Mouse (Mus musculus) heart, embryonic 12.5 days (tissue): ENCODE measurements around the gene Bnipl. TPM values are rescaled to one million over a fixed set of nuclear protein-coding genes. Genes with fewer than 3 reads are reported as not detected.

Experiments
- ATAC-seq: fragments of 200-750 bp; cut with Nextera tagmentation; 2 replicates; pipeline ENCODE4 v1.8.0; 2017; ENCODE audit warnings: moderate TSS enrichment, moderate library complexity; ENCODE audit not compliant: insufficient number of reproducible peaks, low FRiP score
- H3K27ac ChIP-seq: fragments of 300-500 bp; sonication (generic); 2 replicates; pipeline ENCODE4 v1.5.1; 2016; ENCODE audit warnings: mild to moderate bottlenecking, moderate library complexity; ENCODE audit not compliant: poor library complexity, severe bottlenecking
- H3K27me3 ChIP-seq: fragments of 300-500 bp; sonication (generic); replicated peaks from 2 replicates; pipeline ENCODE4 v1.6.1; 2016; ENCODE audit warnings: mild to moderate bottlenecking, moderate library complexity
- H3K36me3 ChIP-seq: fragments of 300-500 bp; sonication (generic); 2 replicates; pipeline ENCODE4 v1.6.1; 2016; ENCODE audit warnings: mild to moderate bottlenecking, moderate library complexity
- H3K4me1 ChIP-seq: fragments of 300-500 bp; sonication (generic); replicated peaks from 2 replicates; pipeline ENCODE4 v1.6.1; 2016; ENCODE audit warnings: mild to moderate bottlenecking
- H3K4me2 ChIP-seq: fragments of 300-500 bp; sonication (generic); 2 replicates; pipeline ENCODE4 v1.6.1; 2016; ENCODE audit warnings: mild to moderate bottlenecking, moderate library complexity
- H3K4me3 ChIP-seq: fragments of 300-500 bp; sonication (generic); 2 replicates; pipeline ENCODE4 v1.5.1; 2016; ENCODE audit warnings: mild to moderate bottlenecking
- H3K9ac ChIP-seq: fragments of 300-500 bp; sonication (generic); 2 replicates; pipeline ENCODE4 v1.6.1; 2016; ENCODE audit warnings: mild to moderate bottlenecking, moderate library complexity
- H3K9me3 ChIP-seq: fragments of 300-500 bp; sonication (generic); replicated peaks from 2 replicates; pipeline ENCODE4 v1.6.1; 2016; ENCODE audit warnings: mild to moderate bottlenecking, moderate library complexity
- WGBS: fragments of 180-500 bp; shearing (Covaris S2); methylation state at CpG from one replicate; pipeline ENCODE4 v1.1.7; 2016; 5-methylcytosine and 5-hydroxymethylcytosine counted together
- polyA plus RNA-seq: library from polyadenylated mRNA; unstranded; fragments of >200 nt; fragmentation: Nextera tagmentation; extraction: Ambion mirVana; gene quantifications from 2 replicates; pipeline ENCODE4 v1.2.1, GENCODE M21; 2016

Bnipl gene
- polyA plus RNA-seq, 1 experiment from 2014 or later, result not detected

DNA sequence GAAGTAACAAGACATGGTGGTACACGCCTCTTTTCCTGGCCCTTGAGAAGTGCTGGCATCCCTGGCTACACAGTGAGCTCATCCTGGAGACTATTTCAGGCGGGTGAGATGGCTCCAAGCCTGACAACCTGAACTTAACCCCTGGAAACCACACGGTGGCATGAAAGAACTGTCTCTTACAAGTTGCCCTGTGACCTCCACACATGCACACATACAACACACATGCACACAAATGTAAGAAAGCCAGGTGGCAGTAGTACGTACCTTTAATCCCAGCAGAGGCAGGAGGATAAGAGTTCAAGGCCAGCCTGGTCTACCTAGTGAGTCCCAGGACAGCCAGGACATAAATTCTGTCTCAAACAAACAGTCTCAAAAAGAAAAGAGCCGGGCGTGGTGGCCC, 12.0 kb downstream of the Bnipl start:
- no peak for ATAC-seq
- Histone ChIP-seq H3K4me3 (no peak overlapping the region), H3K4me2 (no peak overlapping the region), H3K9me3 (0 out of 2 replicates have a peak, but pooled peaks cover 6% of the 10 kb centered on the region), H3K36me3 (peaks cover 44% of the 10 kb centered on the region), H3K27me3 (no peaks in the 10 kb centered on the region), H3K27ac (no peak overlapping the region), H3K9ac (no peak overlapping the region), H3K4me1 (peaks cover 10% of the 10 kb centered on the region)
- 85% methylated on average over 6 of the region's 6 CpGs for WGBS

DNA sequence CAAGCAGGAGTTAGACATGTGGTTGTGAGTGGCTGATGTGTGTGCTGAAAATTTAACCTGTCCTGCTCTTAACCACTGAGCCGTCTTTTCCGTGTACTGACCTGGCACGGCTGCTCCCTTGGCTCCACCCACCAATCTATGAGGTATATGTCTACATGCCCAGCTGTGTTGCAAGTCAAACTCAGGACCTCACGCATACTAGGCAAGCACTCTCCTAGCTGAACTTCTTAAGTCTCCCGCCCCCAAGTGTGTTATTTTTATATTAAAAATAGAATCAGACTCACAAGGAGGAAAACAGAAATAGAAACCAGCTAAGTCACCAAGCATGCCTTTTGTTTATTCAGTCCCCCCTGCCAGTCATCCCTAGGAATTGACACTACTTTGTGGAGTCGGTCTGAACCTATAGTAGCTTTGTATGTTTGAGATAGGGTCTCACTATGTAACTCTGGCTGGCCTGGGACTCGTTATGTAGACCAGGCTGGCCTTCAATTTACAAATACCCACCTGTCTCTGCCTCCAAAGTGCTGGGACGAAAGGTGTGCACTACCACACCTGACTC, 13.4 kb downstream of the Bnipl start:
- no peak overlapping the region for H3K9ac ChIP-seq
- H3K4me2 ChIP-seq, result no peak overlapping the region
- no peak overlapping the region for H3K4me3 ChIP-seq
- no peak for ATAC-seq
- no peak overlapping the region for H3K27ac ChIP-seq
- peaks cover 58% of the 10 kb centered on the region for H3K36me3 ChIP-seq
- 78% methylated on average over 8 of the region's 8 CpGs for WGBS
- H3K4me1 ChIP-seq, result peaks cover 16% of the 10 kb centered on the region
- H3K9me3 ChIP-seq, result 0 out of 2 replicates have a peak, but pooled peaks cover 6% of the 10 kb centered on the region
- H3K27me3 ChIP-seq, result no peaks in the 10 kb centered on the region

DNA sequence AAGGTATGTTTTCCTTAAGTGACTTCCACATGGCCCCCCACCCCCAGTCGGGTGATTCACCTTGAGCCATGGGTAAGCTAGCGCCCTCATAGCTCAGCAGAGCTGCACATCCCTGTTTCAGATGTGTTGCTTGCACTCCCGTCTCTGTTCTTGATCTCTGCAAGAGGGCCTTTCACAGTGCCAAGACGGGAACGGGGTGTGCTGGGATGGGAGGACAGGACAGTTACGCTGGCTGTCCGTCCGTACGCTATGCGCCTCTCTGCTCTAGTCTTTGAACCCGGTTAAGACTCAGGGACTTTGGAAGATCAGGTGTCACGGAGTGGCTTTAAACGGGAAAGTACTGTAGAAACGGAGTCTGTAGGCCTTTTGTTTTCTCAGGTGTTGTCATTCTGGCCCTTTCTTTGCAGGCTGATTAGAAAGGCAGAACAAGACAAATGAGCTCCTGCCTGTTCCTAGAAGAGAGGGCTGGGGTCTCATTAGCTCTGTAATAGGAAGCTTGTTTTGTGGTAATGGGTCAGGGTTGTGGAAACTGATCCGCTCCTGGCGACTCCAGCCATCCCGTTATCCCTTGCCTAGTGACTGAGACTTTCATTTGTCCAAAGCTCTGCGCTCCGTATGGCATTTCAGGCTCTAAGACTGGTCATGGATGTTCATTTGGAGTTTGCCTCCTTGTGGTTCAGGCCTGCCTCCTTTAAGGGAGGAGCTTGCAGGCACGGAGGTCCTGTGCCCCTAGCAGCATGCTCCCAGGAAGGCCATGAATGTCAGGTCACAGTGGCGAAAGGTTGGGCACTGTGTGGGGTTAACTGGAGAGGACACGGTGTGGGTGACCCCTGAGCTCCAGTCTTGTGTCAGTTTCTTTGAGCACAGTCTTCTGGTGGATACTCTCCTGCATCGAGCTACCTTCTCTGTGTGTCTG, 15.3 kb downstream of the Bnipl start:
- Histone ChIP-seq H3K27me3 (no peaks in the 10 kb centered on the region), H3K36me3 (peaks cover 73% of the 10 kb centered on the region), H3K4me2 (no peak overlapping the region), H3K9ac (no peak overlapping the region), H3K27ac (no peak overlapping the region), H3K4me1 (peaks cover 32% of the 10 kb centered on the region), H3K9me3 (0 out of 2 replicates have a peak, but pooled peaks cover 6% of the 10 kb centered on the region), H3K4me3 (no peak overlapping the region)
- 88% methylated on average over 23 of the region's 23 CpGs for WGBS
- no peak for ATAC-seq

GRCm38 (mm10) chr3:95233303-95233980, 17.6 kb downstream of the Bnipl start:
- 0 out of 2 replicates have a peak, but pooled peaks cover 6% of the 10 kb centered on the region for H3K9me3 ChIP-seq
- H3K9ac ChIP-seq, result no peak overlapping the region
- peaks cover 42% of the 10 kb centered on the region for H3K4me1 ChIP-seq
- no peak overlapping the region for H3K4me2 ChIP-seq
- no peak overlapping the region for H3K27ac ChIP-seq
- WGBS, result 87% methylated on average over 16 of the region's 16 CpGs
- ATAC-seq, result no peak
- no peaks in the 10 kb centered on the region for H3K27me3 ChIP-seq
- H3K36me3 ChIP-seq, result peaks cover 73% of the 10 kb centered on the region
- H3K4me3 ChIP-seq, result no peak overlapping the region

GRCm38 (mm10) chr3:95232771-95233170, 18.2 kb downstream of the Bnipl start:
- WGBS, result 57% methylated on average over 7 of the region's 7 CpGs
- ATAC-seq, result no peak
- Histone ChIP-seq H3K27ac (peak overlapping the region; percentile 38; the same call in 1 of the 2 replicates), H3K4me3 (no peak overlapping the region), H3K4me1 (peaks cover 42% of the 10 kb centered on the region), H3K9me3 (no peaks in the 10 kb centered on the region), H3K27me3 (no peaks in the 10 kb centered on the region), H3K9ac (no peak overlapping the region), H3K36me3 (peaks cover 66% of the 10 kb centered on the region), H3K4me2 (no peak overlapping the region)

- H3K4me1 ChIP-seq, result peaks cover 46% of the 10 kb centered on the region
- H3K27me3 ChIP-seq, result no peaks in the 10 kb centered on the region
Observed at GRCm38 (mm10) chr3:95231298-95232221, 19.4 kb downstream of the Bnipl start, which contains the start of gene Mllt11. Gene Mllt11 (minus strand): TSS chr3:95232171.

GRCm38 (mm10) chr3:95230495-95231297, 20.3 kb downstream of the Bnipl start:
- ATAC-seq, result no peak

More at GRCm38 (mm10) chr3:95231298-95232221, 19.4 kb downstream of the Bnipl start, which contains the start of gene Mllt11:
- no peak for ATAC-seq
- H3K4me2 ChIP-seq, result peak within 1 kb of the TSS; percentile 86
- peaks cover 57% of the 10 kb centered on the region for H3K36me3 ChIP-seq
- no peaks in the 10 kb centered on the region for H3K9me3 ChIP-seq
- WGBS, result 74% methylated on average over 13 of the region's 13 CpGs
- H3K27ac ChIP-seq, result peak within 1 kb of the TSS; percentile 88
- peak within 1 kb of the TSS; percentile 26 for H3K4me3 ChIP-seq
- H3K9ac ChIP-seq, result peak within 1 kb of the TSS; percentile 61

GRCm38 (mm10) chr3:95229781-95230494, 21.1 kb downstream of the Bnipl start:
- peaks cover 51% of the 10 kb centered on the region for H3K36me3 ChIP-seq
- H3K27me3 ChIP-seq, result no peaks in the 10 kb centered on the region
- H3K4me1 ChIP-seq, result peaks cover 54% of the 10 kb centered on the region
- H3K9ac ChIP-seq, result peak overlapping the region; percentile 98
- peak overlapping the region; percentile 97 for H3K4me3 ChIP-seq
- H3K27ac ChIP-seq, result peak overlapping the region; percentile 88
- no peaks in the 10 kb centered on the region for H3K9me3 ChIP-seq
- peak overlapping the region; percentile 86 for H3K4me2 ChIP-seq
- ATAC-seq, result peak; percentile 31
- WGBS, result 8% methylated on average over 13 of the region's 13 CpGs

More at GRCm38 (mm10) chr3:95230495-95231297, 20.3 kb downstream of the Bnipl start:
- 51% methylated on average over 8 of the region's 8 CpGs for WGBS
- no peaks in the 10 kb centered on the region for H3K9me3 ChIP-seq
- H3K4me2 ChIP-seq, result peak overlapping the region; percentile 86
- peaks cover 51% of the 10 kb centered on the region for H3K36me3 ChIP-seq
- H3K4me3 ChIP-seq, result peak overlapping the region; percentile 97
- H3K27ac ChIP-seq, result peak overlapping the region; percentile 88
- H3K9ac ChIP-seq, result peak overlapping the region; percentile 98
- peaks cover 53% of the 10 kb centered on the region for H3K4me1 ChIP-seq
- no peaks in the 10 kb centered on the region for H3K27me3 ChIP-seq
